Mouse (Mus musculus): ENCODE results near the gene Adgrf4. TPM values are rescaled to one million over a fixed set of nuclear protein-coding genes. Genes with fewer than 3 reads are reported as not detected.

The Adgrf4 gene
- total RNA-seq, 1 experiment from 2014 or later: not detected

Other genes starting within 250 kb of the Adgrf4 start
- gene Opn5, start 80.9 kb downstream of the Adgrf4 start, total RNA-seq (2017): not detected in 2 replicates
- not detected in 2 replicates for gene Adgrf2, start 49.9 kb upstream of the Adgrf4 start, total RNA-seq (2017)
- 29.4 and 39.0 TPM in 2 replicates for gene Cd2ap, start 184.4 kb upstream of the Adgrf4 start, total RNA-seq (2017)